Mouse (Mus musculus) embryonic fibroblast, embryonic 13.5 days (primary cell): ENCODE results near the gene Rapgef4.

Source experiments
- CTCF ChIP-seq: IDR thresholded peaks from 2 replicates; pipeline ENCODE4 v1.5.1; 2011; ENCODE audit warnings: mild to moderate bottlenecking, control low read depth, low read length, moderate library complexity, borderline replicate concordance; ENCODE audit not compliant: insufficient read depth
- POLR2A ChIP-seq: IDR thresholded peaks from 2 replicates; pipeline ENCODE4 v1.6.1; 2011; ENCODE audit warnings: low read depth, mild to moderate bottlenecking, control low read depth, low read length, moderate library complexity

DNA sequence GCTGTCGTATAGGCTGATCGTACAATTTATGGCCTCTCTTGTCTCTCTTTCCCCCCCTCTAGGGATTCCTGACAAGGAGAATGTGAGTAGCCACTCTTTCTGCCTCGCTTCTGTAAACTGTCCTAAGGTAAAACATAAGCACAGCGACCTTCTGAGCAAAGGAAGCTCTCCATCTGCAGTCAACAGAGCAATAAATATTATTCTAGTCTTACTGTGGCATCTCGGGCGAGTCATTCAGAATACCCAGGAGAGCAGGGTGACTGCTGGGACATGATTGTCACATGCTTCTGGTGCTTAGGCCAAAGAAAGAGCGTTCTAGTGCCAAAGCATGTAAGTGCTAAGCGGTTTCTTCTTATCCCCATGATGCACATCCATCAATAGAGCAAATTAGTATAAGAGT lies 160.1 kb downstream of the Rapgef4 start:
- TF ChIP-seq POLR2A (no peak), CTCF (no peak)
